Mouse (Mus musculus) olfactory bulb, adult 2 months (tissue): ENCODE measurements at regions not wholly inside any gene's neighbourhood (a gene's known extent, or its start where the extent isn't known, plus 50 kb on each side); places are given as distances from the start of the nearest gene placed in this dataset.

Experiments used
- H3K27ac ChIP-seq: fragments of 200-500 bp; 2 replicates; pipeline ENCODE4 v1.5.1; 2012; ENCODE audit warnings: low read depth, low read length; ENCODE audit not compliant: insufficient read depth
- H3K4me1 ChIP-seq: fragments of 200-500 bp; 2 replicates; pipeline ENCODE4 v1.6.1; 2012; ENCODE audit warnings: low read length; ENCODE audit not compliant: control insufficient read depth, insufficient read depth
- H3K4me3 ChIP-seq: fragments of 200-500 bp; 2 replicates; pipeline ENCODE4 v1.5.1; 2012; ENCODE audit warnings: mild to moderate bottlenecking, low read depth, low read length, moderate library complexity; ENCODE audit not compliant: insufficient read depth
- CTCF ChIP-seq: fragments of 200-500 bp; IDR thresholded peaks from 2 replicates; pipeline ENCODE4 v1.5.1; 2012; ENCODE audit warnings: low read depth, mild to moderate bottlenecking, low read length, moderate library complexity; ENCODE audit not compliant: insufficient read depth
- POLR2A ChIP-seq: fragments of 200-500 bp; IDR thresholded peaks from 2 replicates; pipeline ENCODE4 v1.6.1; 2012; ENCODE audit warnings: mild to moderate bottlenecking, low read depth, low read length, moderate library complexity; ENCODE audit not compliant: insufficient read depth
- WGBS: fragments of 180-500 bp; shearing (Covaris S2); methylation state at CpG from one replicate; pipeline ENCODE4 v1.1.7; 2018; 5-methylcytosine and 5-hydroxymethylcytosine counted together

- no peak overlapping the region for H3K4me3 ChIP-seq
- H3K4me1 ChIP-seq: peaks cover 5% of the 10 kb centered on the region; the same call in 1 of the 2 replicates
- no peak for TF ChIP-seq CTCF
- TF ChIP-seq POLR2A: no peak
- H3K27ac ChIP-seq: no peak overlapping the region
- 88% methylated on average over 6 of the region's 6 CpGs for WGBS
These were observed 202.2 kb upstream of the Mocs1 start for GRCm38 (mm10) chr17:49226016-49226400.

GRCm38 (mm10) chr17:49231287-49231686 is 196.9 kb upstream of the Mocs1 start:
- peaks cover 12% of the 10 kb centered on the region for H3K4me1 ChIP-seq
- WGBS: 12% methylated on average over 3 of the region's 3 CpGs
- no peak for TF ChIP-seq POLR2A
- no peak for TF ChIP-seq CTCF
- H3K4me3 ChIP-seq: no peak overlapping the region
- no peak overlapping the region for H3K27ac ChIP-seq

- no peak overlapping the region for H3K27ac ChIP-seq
- H3K4me3 ChIP-seq: no peak overlapping the region
- no peaks in the 10 kb centered on the region for H3K4me1 ChIP-seq
- TF ChIP-seq CTCF (no peak), POLR2A (no peak)
These were observed 188.1 kb upstream of the Mocs1 start for GRCm38 (mm10) chr17:49240097-49240496.

- TF ChIP-seq CTCF (no peak), POLR2A (no peak)
- Histone ChIP-seq H3K27ac (no peak overlapping the region), H3K4me3 (no peak overlapping the region), H3K4me1 (peaks cover 6% of the 10 kb centered on the region; the same call in 1 of the 2 replicates)
- WGBS: 54% methylated on average over 2 of the region's 2 CpGs
These were observed 184.7 kb upstream of the Mocs1 start for GRCm38 (mm10) chr17:49243419-49243818.

GRCm38 (mm10) chr17:49245013-49245412 is 183.1 kb upstream of the Mocs1 start:
- H3K4me1 ChIP-seq: peaks cover 6% of the 10 kb centered on the region; the same call in 1 of the 2 replicates
- H3K27ac ChIP-seq: no peak overlapping the region
- WGBS: 64% methylated on average over 2 of the region's 2 CpGs
- TF ChIP-seq POLR2A (no peak), CTCF (no peak)
- no peak overlapping the region for H3K4me3 ChIP-seq

- no peak overlapping the region for H3K4me3 ChIP-seq
- H3K27ac ChIP-seq: no peak overlapping the region
- TF ChIP-seq POLR2A (no peak), CTCF (no peak)
- peaks cover 6% of the 10 kb centered on the region; the same call in 1 of the 2 replicates for H3K4me1 ChIP-seq
- WGBS: 27% methylated on average over 17 of the region's 17 CpGs
These were observed 180.9 kb upstream of the Mocs1 start for GRCm38 (mm10) chr17:49247215-49247614.

GRCm38 (mm10) chr17:49250726-49251537 is 177.2 kb upstream of the Mocs1 start:
- 69% methylated on average over 8 of the region's 8 CpGs for WGBS
- TF ChIP-seq CTCF: no peak
- no peak for TF ChIP-seq POLR2A
- Histone ChIP-seq H3K4me3 (no peak overlapping the region), H3K27ac (no peak overlapping the region), H3K4me1 (peaks cover 6% of the 10 kb centered on the region; the same call in 1 of the 2 replicates)

- H3K27ac ChIP-seq: no peak overlapping the region
- no peak for TF ChIP-seq POLR2A
- TF ChIP-seq CTCF: no peak
- 88% methylated on average over 3 of the region's 3 CpGs for WGBS
These were observed 175.9 kb upstream of the Mocs1 start for GRCm38 (mm10) chr17:49252271-49252670.

GRCm38 (mm10) chr17:49258496-49258895 is 169.7 kb upstream of the Mocs1 start:
- no peaks in the 10 kb centered on the region for H3K4me1 ChIP-seq
- TF ChIP-seq CTCF: no peak
- TF ChIP-seq POLR2A: no peak
- no peak overlapping the region for H3K27ac ChIP-seq
- no peak overlapping the region for H3K4me3 ChIP-seq

More at GRCm38 (mm10) chr17:49252271-49252670, 175.9 kb upstream of the Mocs1 start:
- no peak overlapping the region for H3K4me3 ChIP-seq
- peaks cover under 1% of the 10 kb centered on the region; the same call in 1 of the 2 replicates for H3K4me1 ChIP-seq
